33 mouse cellular contexts compared by ENCODE assay signal in the genomic region with DNA sequence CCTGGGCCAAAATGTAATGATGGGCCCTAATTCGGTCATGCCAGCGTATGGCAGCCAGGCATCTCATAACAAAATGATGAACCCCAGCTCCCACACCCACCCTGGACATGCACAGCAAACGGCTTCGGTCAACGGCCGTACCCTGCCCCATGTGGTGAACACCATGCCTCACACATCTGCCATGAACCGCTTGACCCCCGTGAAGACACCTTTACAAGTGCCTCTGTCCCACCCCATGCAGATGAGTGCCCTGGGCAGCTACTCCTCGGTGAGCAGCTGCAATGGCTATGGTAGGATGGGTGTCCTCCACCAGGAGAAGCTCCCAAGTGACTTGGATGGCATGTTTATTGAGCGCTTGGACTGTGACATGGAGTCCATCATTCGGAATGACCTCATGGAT.
"Had no signal": no experiment of that assay in that cellular context is flagged by ENCODE, and none has a peak within 500 bp of the region (broad histone marks: within the 10 kb centered on the region; RNA-seq: fewer than 3 reads in every experiment).

No protein-coding gene starts in this region.

- H3K9me3 ChIP-seq: heart, embryonic 12.5 days; heart, embryonic 13.5 days; heart, embryonic 15.5 days; hindbrain, embryonic 10.5 days; hindbrain, embryonic 12.5 days; hindbrain, embryonic 13.5 days; hindbrain, embryonic 15.5 days; intestine, embryonic 15.5 days had no signal

- H3K27ac ChIP-seq: heart, embryonic 13.5 days; heart, embryonic 15.5 days; hindbrain, embryonic 10.5 days; hindbrain, embryonic 12.5 days; hindbrain, embryonic 13.5 days; hindbrain, embryonic 14.5 days; hindbrain, embryonic 15.5 days; hindbrain, postnatal 0 days; intestine, embryonic 15.5 days; kidney, postnatal 0 days; left cerebral cortex, adult 2 months had no signal

- ATAC-seq: hindbrain, embryonic 16.5 days; hindbrain, postnatal 0 days; inflammation-experienced regulatory T-cells, adult 6 months; intestine, embryonic 15.5 days; intestine, embryonic 16.5 days; intestine, postnatal 0 days had no signal

- H3K9ac ChIP-seq: heart, embryonic 12.5 days; heart, embryonic 13.5 days; heart, embryonic 15.5 days; hindbrain, embryonic 12.5 days; hindbrain, embryonic 13.5 days; hindbrain, embryonic 14.5 days; hindbrain, embryonic 15.5 days; intestine, embryonic 15.5 days had no signal

- H3K4me3 ChIP-seq: heart, embryonic 12.5 days; heart, embryonic 13.5 days; heart, embryonic 15.5 days; hindbrain, embryonic 10.5 days; hindbrain, embryonic 12.5 days; hindbrain, embryonic 13.5 days; hindbrain, embryonic 15.5 days; intestine, embryonic 15.5 days; layer of hippocampus, adult 2 months; left cerebral cortex, adult 2 months had no signal

- DNase-seq: heart, postnatal 10 days; heart, postnatal 14 days; heart, postnatal 36 days; heart, postnatal 4 days; kidney, adult 11 months; kidney, adult 18-20 months; kidney, adult 8-10 months; kidney, adult 9 months; kidney, postnatal 10 days; kidney, postnatal 14 days; kidney, postnatal 25 days; kidney, postnatal 36 days; kidney, postnatal 4 days; layer of hippocampus, adult 9-11 months; layer of hippocampus, postnatal 36 days had no signal

- H3K4me2 ChIP-seq: heart, embryonic 11.5 days; heart, embryonic 12.5 days; heart, embryonic 13.5 days; heart, embryonic 15.5 days; hindbrain, embryonic 12.5 days; hindbrain, embryonic 13.5 days; hindbrain, embryonic 14.5 days; hindbrain, embryonic 15.5 days; intestine, embryonic 15.5 days had no signal

- H3K36me3 ChIP-seq: hindbrain, embryonic 12.5 days; hindbrain, embryonic 13.5 days; hindbrain, embryonic 15.5 days had no signal

- H3K27me3 ChIP-seq: heart, embryonic 12.5 days; heart, embryonic 13.5 days; heart, embryonic 15.5 days; hindbrain, embryonic 12.5 days; hindbrain, embryonic 13.5 days; hindbrain, embryonic 15.5 days; intestine, embryonic 15.5 days had no signal
